Mouse (Mus musculus): ENCODE measurements around the gene Tada2b. TPM values are rescaled to one million over a fixed set of nuclear protein-coding genes. Genes with fewer than 3 reads are reported as not detected.
A peak's percentile ranks its signal among the peaks of the same experiment; 100 is the strongest.

The Tada2b gene
- polyA plus RNA-seq, 1 experiment from 2014 or later, result 3.1 TPM

GRCm38 (mm10) chr5:36477486-36477885, 6.6 kb downstream of the Tada2b start:
- no peaks in the 10 kb centered on the region for H3K27me3 ChIP-seq (replicated peaks; ENCODE audit: control insufficient read depth, insufficient read depth, low read length)
- no peak overlapping the region for H3K9ac ChIP-seq (ENCODE audit: low read depth, low read length)
- peaks cover 20% of the 10 kb centered on the region; the same call in 1 of the 2 replicates for H3K4me1 ChIP-seq (replicated peaks; ENCODE audit: control insufficient read depth, insufficient read depth, low read length)
- peaks cover 18% of the 10 kb centered on the region; the same call in 1 of the 2 replicates for H3K36me3 ChIP-seq (ENCODE audit: control insufficient read depth, insufficient read depth, low read length)
- no peak overlapping the region for H3K27ac ChIP-seq (ENCODE audit: low read depth, low read length)
- no peak overlapping the region for H3K4me3 ChIP-seq (ENCODE audit: low read depth, low read length)
- 67% methylated on average over 3 of the region's 3 CpGs for WGBS
- no peak for ATAC-seq (replicated peaks; ENCODE audit: low FRiP score)
- DNase-seq (ENCODE audit: low spot score), result no peak
- no peak overlapping the region; the same call in 1 of the 2 replicates for H3K4me2 ChIP-seq
- H3K9me3 ChIP-seq (ENCODE audit: control insufficient read depth, low read length), result no peaks in the 10 kb centered on the region

- Histone ChIP-seq H3K27me3 (replicated peaks; ENCODE audit: control insufficient read depth, insufficient read depth, low read length) (no peaks in the 10 kb centered on the region), H3K27ac (ENCODE audit: low read depth, low read length) (no peak overlapping the region), H3K36me3 (ENCODE audit: control insufficient read depth, insufficient read depth, low read length) (peaks cover 46% of the 10 kb centered on the region), H3K4me1 (replicated peaks; ENCODE audit: control insufficient read depth, insufficient read depth, low read length) (no peaks in the 10 kb centered on the region; the same call in 1 of the 2 replicates), H3K9me3 (ENCODE audit: control insufficient read depth, low read length) (no peaks in the 10 kb centered on the region), H3K4me2 (no peak overlapping the region), H3K4me3 (ENCODE audit: low read depth, low read length) (no peak overlapping the region), H3K9ac (ENCODE audit: low read depth, low read length) (no peak overlapping the region)
- DNase-seq (ENCODE audit: low spot score) (peak; percentile 61), ATAC-seq (replicated peaks; ENCODE audit: low FRiP score) (peak; percentile 72)
- WGBS, result 84% methylated on average over 5 of the region's 5 CpGs
Observed at GRCm38 (mm10) chr5:36474283-36474682, 9.8 kb downstream of the Tada2b start.

DNA sequence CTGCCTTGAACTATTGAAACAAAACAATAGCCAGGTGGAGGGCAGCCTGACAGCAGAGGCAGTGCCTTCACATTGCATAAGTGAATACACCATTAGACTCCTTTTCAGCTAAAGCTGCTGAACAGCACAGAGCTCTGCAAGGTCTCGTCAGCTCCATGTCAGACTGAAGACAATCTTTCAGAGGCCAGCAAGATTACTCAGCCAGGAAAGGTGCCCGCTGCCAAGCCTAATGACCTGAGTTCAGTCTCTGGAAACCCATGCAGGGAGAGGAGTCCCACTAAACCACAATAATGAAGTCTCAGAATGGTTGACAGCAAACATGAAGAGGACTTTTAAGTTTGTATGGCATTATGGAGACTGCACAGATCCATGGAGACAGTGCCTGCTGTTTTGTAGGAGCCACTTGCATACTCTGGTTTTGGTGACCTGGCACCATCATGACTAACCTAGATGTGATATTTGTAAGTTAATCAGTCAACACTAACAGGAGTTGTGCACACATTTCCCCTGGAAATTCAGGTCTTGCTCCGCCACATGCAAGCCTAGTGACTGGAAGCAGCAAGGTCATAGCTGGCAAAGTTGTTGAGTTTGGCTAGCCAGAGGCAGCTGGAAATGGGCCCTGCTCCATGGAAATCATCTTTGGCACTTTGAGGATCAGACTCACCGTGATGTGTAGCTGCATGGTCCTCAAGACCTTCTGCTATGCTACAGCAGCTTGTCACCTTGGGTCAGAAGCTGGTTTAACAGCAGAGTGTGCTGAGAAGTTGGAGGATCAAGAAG, 11.0 kb downstream of the Tada2b start:
- ATAC-seq (replicated peaks; ENCODE audit: low FRiP score) (no peak), DNase-seq (ENCODE audit: low spot score) (no peak)
- Histone ChIP-seq H3K9me3 (ENCODE audit: control insufficient read depth, low read length) (no peaks in the 10 kb centered on the region), H3K27me3 (replicated peaks; ENCODE audit: control insufficient read depth, insufficient read depth, low read length) (no peaks in the 10 kb centered on the region), H3K27ac (ENCODE audit: low read depth, low read length) (no peak overlapping the region), H3K4me2 (no peak overlapping the region), H3K4me1 (replicated peaks; ENCODE audit: control insufficient read depth, insufficient read depth, low read length) (no peaks in the 10 kb centered on the region), H3K4me3 (ENCODE audit: low read depth, low read length) (no peak overlapping the region), H3K9ac (ENCODE audit: low read depth, low read length) (no peak overlapping the region), H3K36me3 (ENCODE audit: control insufficient read depth, insufficient read depth, low read length) (peaks cover 51% of the 10 kb centered on the region)
- WGBS, result 83% methylated on average over 4 of the region's 4 CpGs

- H3K9ac ChIP-seq (ENCODE audit: low read depth, low read length), result no peak overlapping the region
- no peaks in the 10 kb centered on the region for H3K27me3 ChIP-seq (replicated peaks; ENCODE audit: control insufficient read depth, insufficient read depth, low read length)
- no peak for ATAC-seq (replicated peaks; ENCODE audit: low FRiP score)
- no peak overlapping the region for H3K4me2 ChIP-seq
- no peak overlapping the region for H3K4me3 ChIP-seq (ENCODE audit: low read depth, low read length)
- peaks cover 47% of the 10 kb centered on the region for H3K36me3 ChIP-seq (ENCODE audit: control insufficient read depth, insufficient read depth, low read length)
- no peak overlapping the region for H3K27ac ChIP-seq (ENCODE audit: low read depth, low read length)
- H3K9me3 ChIP-seq (ENCODE audit: control insufficient read depth, low read length), result no peaks in the 10 kb centered on the region
- H3K4me1 ChIP-seq (replicated peaks; ENCODE audit: control insufficient read depth, insufficient read depth, low read length), result peaks cover 7% of the 10 kb centered on the region
- no peak for DNase-seq (ENCODE audit: low spot score)
- 93% methylated on average over 8 of the region's 8 CpGs for WGBS
Observed at GRCm38 (mm10) chr5:36471206-36471605, 12.9 kb downstream of the Tada2b start.

DNA sequence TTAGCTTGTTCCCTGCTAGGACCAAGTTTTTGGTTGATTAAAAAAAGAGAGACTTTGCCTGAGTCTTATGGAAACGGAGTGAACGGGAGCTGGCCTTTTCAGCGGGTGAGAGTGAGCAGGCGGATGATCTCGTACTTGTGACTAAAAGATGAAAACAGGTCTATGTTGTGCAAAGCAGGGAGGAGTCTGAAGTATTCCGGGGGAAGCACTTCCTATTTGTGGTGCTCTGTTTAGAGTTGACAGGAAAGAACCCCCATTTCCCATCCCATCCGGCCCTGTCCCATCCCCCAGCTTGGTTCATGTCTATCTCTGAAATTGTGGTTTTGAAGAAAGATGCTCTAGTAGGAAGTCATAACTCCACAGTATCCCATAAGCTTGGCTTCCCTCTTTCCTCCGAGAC, 18.2 kb downstream of the Tada2b start:
- Histone ChIP-seq H3K9ac (ENCODE audit: low read depth, low read length) (peak overlapping the region; percentile 87), H3K9me3 (ENCODE audit: control insufficient read depth, low read length) (no peaks in the 10 kb centered on the region), H3K4me3 (ENCODE audit: low read depth, low read length) (peak overlapping the region; percentile 99), H3K4me2 (peak overlapping the region; percentile 80), H3K4me1 (replicated peaks; ENCODE audit: control insufficient read depth, insufficient read depth, low read length) (peaks cover 14% of the 10 kb centered on the region), H3K27me3 (replicated peaks; ENCODE audit: control insufficient read depth, insufficient read depth, low read length) (no peaks in the 10 kb centered on the region), H3K36me3 (ENCODE audit: control insufficient read depth, insufficient read depth, low read length) (peaks cover 20% of the 10 kb centered on the region), H3K27ac (ENCODE audit: low read depth, low read length) (peak overlapping the region; percentile 65)
- DNase-seq (ENCODE audit: low spot score), result no peak
- ATAC-seq (replicated peaks; ENCODE audit: low FRiP score), result no peak
- 13% methylated on average over 8 of the region's 8 CpGs for WGBS

DNA sequence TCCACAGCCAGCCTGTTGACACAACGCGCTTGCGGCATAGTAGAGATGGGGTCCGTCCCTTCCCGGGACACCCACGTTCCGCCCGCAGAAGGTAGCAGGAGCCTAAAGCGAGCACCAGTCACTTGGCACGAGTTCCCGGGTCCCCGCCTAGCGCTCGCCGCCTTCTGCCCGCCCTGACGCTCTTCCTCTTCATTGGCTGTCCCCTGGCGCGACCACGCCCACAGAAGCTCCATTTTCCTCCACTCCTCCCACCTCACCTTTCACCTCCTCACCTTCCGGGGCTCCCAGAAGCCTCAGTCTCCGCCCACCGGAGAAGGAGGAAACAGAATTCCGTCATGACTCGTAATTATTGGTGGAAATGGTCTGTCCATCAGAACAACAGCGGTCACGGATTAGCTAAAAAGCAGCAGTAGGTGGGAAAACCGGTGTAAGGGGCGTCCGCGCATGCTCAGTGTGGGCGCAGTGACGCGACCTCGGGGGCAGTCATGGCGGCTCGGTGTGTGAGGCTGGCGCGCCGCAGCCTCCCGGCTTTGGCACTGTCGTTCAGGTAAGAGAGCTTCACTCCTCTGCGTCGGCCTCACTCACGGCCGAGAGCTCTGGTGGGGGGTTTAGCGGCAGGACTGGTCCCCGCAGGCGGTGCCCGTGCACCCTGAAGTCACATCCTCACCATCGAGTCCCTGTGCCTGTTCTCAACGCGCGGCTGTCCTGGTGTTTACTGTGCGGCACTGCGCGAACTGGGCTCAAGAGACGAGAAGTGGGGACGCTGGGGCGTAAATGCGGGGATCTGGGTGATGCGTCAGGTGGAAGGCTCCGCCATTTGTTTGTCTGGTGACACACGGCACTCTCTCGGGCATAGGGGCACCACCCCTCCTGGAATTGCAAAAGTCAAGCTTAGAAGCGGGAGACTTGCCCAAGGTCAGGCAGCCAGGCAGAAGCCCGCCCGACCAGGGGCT, 19.1 kb downstream of the Tada2b start, which contains the start of gene Grpel1:
Gene Grpel1, plus strand, starts transcription at position 290 of the 953 bp plus-strand sequence.
- WGBS, result under 1% methylated on average over 68 of the region's 68 CpGs
- peak; percentile 95 for ATAC-seq (replicated peaks; ENCODE audit: low FRiP score)

DNA sequence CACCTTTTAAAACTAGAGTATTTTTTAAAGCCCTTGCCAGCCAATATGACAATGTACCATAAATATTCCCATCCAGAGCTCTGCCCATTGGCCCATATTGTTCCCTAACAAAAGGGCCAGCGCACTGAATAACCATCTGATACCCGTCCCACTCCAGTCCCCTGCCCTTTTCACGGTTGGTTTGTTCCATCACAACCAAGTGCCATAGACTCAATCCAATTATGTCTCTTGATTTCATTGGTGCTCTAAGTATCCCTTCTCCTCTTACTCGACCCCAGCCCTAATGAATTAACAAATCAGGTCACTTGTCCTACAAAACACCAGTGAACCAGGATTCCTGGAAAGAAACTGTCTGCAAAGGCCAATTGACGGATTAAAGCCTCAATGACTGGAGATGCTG, 20.7 kb downstream of the Tada2b start:
- Histone ChIP-seq H3K4me1 (replicated peaks; ENCODE audit: control insufficient read depth, insufficient read depth, low read length) (peaks cover 16% of the 10 kb centered on the region), H3K4me2 (no peak overlapping the region), H3K27ac (ENCODE audit: low read depth, low read length) (no peak overlapping the region), H3K9me3 (ENCODE audit: control insufficient read depth, low read length) (no peaks in the 10 kb centered on the region), H3K9ac (ENCODE audit: low read depth, low read length) (no peak overlapping the region), H3K36me3 (ENCODE audit: control insufficient read depth, insufficient read depth, low read length) (peaks cover 1% of the 10 kb centered on the region; the same call in 1 of the 2 replicates), H3K4me3 (ENCODE audit: low read depth, low read length) (no peak overlapping the region), H3K27me3 (replicated peaks; ENCODE audit: control insufficient read depth, insufficient read depth, low read length) (no peaks in the 10 kb centered on the region)
- 64% methylated on average over 5 of the region's 5 CpGs for WGBS
- DNase-seq (ENCODE audit: low spot score) (no peak), ATAC-seq (replicated peaks; ENCODE audit: low FRiP score) (no peak)

More for the DNA sequence above, 19.1 kb downstream of the Tada2b start, which contains the start of gene Grpel1:
- Histone ChIP-seq H3K9ac (ENCODE audit: low read depth, low read length) (peak within 1 kb of the TSS; percentile 87), H3K27me3 (replicated peaks; ENCODE audit: control insufficient read depth, insufficient read depth, low read length) (no peaks in the 10 kb centered on the region), H3K4me2 (peak within 1 kb of the TSS; percentile 87), H3K36me3 (ENCODE audit: control insufficient read depth, insufficient read depth, low read length) (peaks cover 11% of the 10 kb centered on the region), H3K27ac (ENCODE audit: low read depth, low read length) (peak within 1 kb of the TSS; percentile 65), H3K4me1 (replicated peaks; ENCODE audit: control insufficient read depth, insufficient read depth, low read length) (peaks cover 14% of the 10 kb centered on the region), H3K9me3 (ENCODE audit: control insufficient read depth, low read length) (no peaks in the 10 kb centered on the region), H3K4me3 (ENCODE audit: low read depth, low read length) (peak within 1 kb of the TSS; percentile 99)
- DNase-seq (ENCODE audit: low spot score), result peak; percentile 96

- Histone ChIP-seq H3K9me3 (ENCODE audit: control insufficient read depth, low read length) (no peaks in the 10 kb centered on the region), H3K4me2 (no peak overlapping the region), H3K27me3 (replicated peaks; ENCODE audit: control insufficient read depth, insufficient read depth, low read length) (no peaks in the 10 kb centered on the region), H3K9ac (ENCODE audit: low read depth, low read length) (no peak overlapping the region), H3K36me3 (ENCODE audit: control insufficient read depth, insufficient read depth, low read length) (no peaks in the 10 kb centered on the region), H3K4me3 (ENCODE audit: low read depth, low read length) (no peak overlapping the region), H3K4me1 (replicated peaks; ENCODE audit: control insufficient read depth, insufficient read depth, low read length) (peaks cover 16% of the 10 kb centered on the region), H3K27ac (ENCODE audit: low read depth, low read length) (no peak overlapping the region)
- DNase-seq (ENCODE audit: low spot score) (peak; percentile 70), ATAC-seq (replicated peaks; ENCODE audit: low FRiP score) (no peak)
- WGBS, result 18% methylated on average over 7 of the region's 7 CpGs
Observed at GRCm38 (mm10) chr5:36462810-36463209, 21.3 kb downstream of the Tada2b start.
